Mouse (Mus musculus): ENCODE measurements around the gene Llgl2.

- TF ChIP-seq CTCF (IDR thresholded peaks at IDR 0.05; ENCODE audit: low read depth, low read length) = no peak
- no peak for TF ChIP-seq POLR2AphosphoS5 (IDR thresholded peaks at IDR 0.05; ENCODE audit: insufficient replicate concordance, low read depth, low read length)
- no peak for TF ChIP-seq GATA2 (IDR thresholded peaks at IDR 0.05; ENCODE audit: borderline replicate concordance, low read depth, low read length)
- no peak for TF ChIP-seq GATA1 (IDR thresholded peaks at IDR 0.05; ENCODE audit: borderline replicate concordance, low read length)
- no peak for TF ChIP-seq TAL1 (conservative IDR thresholded peaks at IDR 0.05; ENCODE audit: low read depth, low read length)
These were observed 34.1 kb downstream of the Llgl2 start for GRCm38 (mm10) chr11:115857936-115858335.

All from G1E (cell line).